Mouse (Mus musculus): ENCODE results near the gene Carm1.
"Not testable (repeated sequence)": the region's sequence is repeated elsewhere in the genome, so short reads cannot be mapped to it uniquely, and the experiment has no call there.

DNA sequence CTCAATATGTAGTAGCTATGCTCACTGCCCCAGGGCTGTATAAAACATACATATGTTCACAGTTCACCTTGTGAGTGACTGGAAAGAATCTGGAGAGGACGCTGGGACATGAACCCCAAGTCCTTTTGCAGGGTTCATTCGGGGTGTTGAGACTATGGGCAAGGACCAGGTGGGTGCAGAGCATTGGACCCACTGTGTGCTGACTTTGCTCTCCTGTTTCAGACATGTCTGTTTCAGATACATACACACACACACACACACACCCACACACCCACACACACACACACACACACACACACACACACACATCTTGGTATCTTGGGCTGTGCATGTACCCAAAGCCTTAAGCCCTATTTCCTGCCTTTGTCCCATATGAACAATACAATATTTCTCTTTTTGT is 4.7 kb upstream of the Carm1 start:
- TF ChIP-seq CTCF, POLR2A (IDR thresholded peaks at IDR 0.05; ENCODE audit: insufficient read depth, low read depth, low read length): not testable (repeated sequence)
